Mouse (Mus musculus) limb, embryonic 11.5 days (tissue): ENCODE results near the gene Mob2. TPM values are rescaled to one million over a fixed set of nuclear protein-coding genes. Genes with fewer than 3 reads are reported as not detected.

ENCODE experiments used
- ATAC-seq: fragments of 200-750 bp; cut with Nextera tagmentation; 2 replicates; pipeline ENCODE4 v1.8.0; 2017; ENCODE audit warnings: low read depth; ENCODE audit not compliant: insufficient number of reproducible peaks, low FRiP score, low TSS enrichment
- DNase-seq: peaks from one replicate; pipeline ENCODE4 v3.0.0-alpha.2; 2015; ENCODE audit warnings: low spot score
- H3K27ac ChIP-seq: fragments of 300-500 bp; sonication (generic); replicated peaks from 2 replicates; pipeline ENCODE4 v1.5.1; 2014; ENCODE audit warnings: low read depth, mild to moderate bottlenecking, low read length
- H3K27me3 ChIP-seq: fragments of 300-500 bp; sonication (generic); 2 replicates; pipeline ENCODE4 v1.6.1; 2014; ENCODE audit warnings: mild to moderate bottlenecking, low read length, mixed read lengths; ENCODE audit not compliant: control insufficient read depth, insufficient read depth
- H3K36me3 ChIP-seq: fragments of 300-500 bp; sonication (generic); 2 replicates; pipeline ENCODE4 v1.6.1; 2014; ENCODE audit warnings: mild to moderate bottlenecking, low read length, moderate library complexity, mixed read lengths; ENCODE audit not compliant: control insufficient read depth, insufficient read depth
- H3K4me1 ChIP-seq: fragments of 300-500 bp; sonication (generic); 2 replicates; pipeline ENCODE4 v1.6.1; 2014; ENCODE audit warnings: low read length, mixed read lengths; ENCODE audit not compliant: control insufficient read depth, insufficient read depth
- H3K4me2 ChIP-seq: fragments of 300-500 bp; sonication (generic); 2 replicates; pipeline ENCODE4 v1.6.1; 2014; ENCODE audit warnings: low read depth, mild to moderate bottlenecking, moderate library complexity; ENCODE audit not compliant: severe bottlenecking
- H3K4me3 ChIP-seq: fragments of 300-500 bp; sonication (generic); 2 replicates; pipeline ENCODE4 v1.5.1; 2014; ENCODE audit warnings: low read depth, low read length
- H3K9ac ChIP-seq: fragments of 300-500 bp; sonication (generic); 2 replicates; pipeline ENCODE4 v1.6.1; 2014; ENCODE audit warnings: mild to moderate bottlenecking, low read length
- H3K9me3 ChIP-seq: fragments of 300-500 bp; sonication (generic); 2 replicates; pipeline ENCODE4 v1.6.1; 2016; ENCODE audit warnings: low read length; ENCODE audit not compliant: control insufficient read depth
- WGBS: fragments of 180-500 bp; shearing (Covaris S2); extraction: QIAGEN DNeasy Blood & Tissue Kit; methylation state at CpG from one replicate; pipeline ENCODE4 v1.1.7; 2014; 5-methylcytosine and 5-hydroxymethylcytosine counted together
- polyA plus RNA-seq: library from polyadenylated mRNA; unstranded; fragments of >200 nt; fragmentation: Nextera tagmentation; extraction: Ambion mirVana; gene quantifications from 2 replicates; pipeline ENCODE4 v1.2.1, GENCODE M21; 2014

The Mob2 gene
- polyA plus RNA-seq, 1 experiment from 2014 or later, result 62.7 TPM

GRCm38 (mm10) chr7:142045932-142046331, 14.9 kb downstream of the Mob2 start:
- ATAC-seq (no peak), DNase-seq (no peak)
- H3K27ac ChIP-seq, result no peak overlapping the region
- no peak overlapping the region for H3K9ac ChIP-seq
- H3K4me2 ChIP-seq, result no peak overlapping the region
- no peaks in the 10 kb centered on the region for H3K9me3 ChIP-seq
- WGBS, result 53% methylated on average over 1 of the region's 1 CpGs
- H3K27me3 ChIP-seq, result no peaks in the 10 kb centered on the region
- no peak overlapping the region for H3K4me3 ChIP-seq
- H3K36me3 ChIP-seq, result no peaks in the 10 kb centered on the region
- no peaks in the 10 kb centered on the region for H3K4me1 ChIP-seq

GRCm38 (mm10) chr7:142045344-142045743, 15.5 kb downstream of the Mob2 start:
- H3K9me3 ChIP-seq, result no peaks in the 10 kb centered on the region
- H3K27me3 ChIP-seq, result no peaks in the 10 kb centered on the region
- H3K9ac ChIP-seq, result no peak overlapping the region
- H3K4me1 ChIP-seq, result no peaks in the 10 kb centered on the region
- DNase-seq (no peak), ATAC-seq (no peak)
- H3K4me3 ChIP-seq, result no peak overlapping the region
- H3K36me3 ChIP-seq, result no peaks in the 10 kb centered on the region
- H3K27ac ChIP-seq, result no peak overlapping the region
- H3K4me2 ChIP-seq, result no peak overlapping the region
- WGBS, result 51% methylated on average over 2 of the region's 2 CpGs

GRCm38 (mm10) chr7:142040756-142041155, 20.1 kb downstream of the Mob2 start:
- Histone ChIP-seq H3K4me2 (no peak overlapping the region), H3K4me1 (no peaks in the 10 kb centered on the region), H3K4me3 (no peak overlapping the region), H3K36me3 (no peaks in the 10 kb centered on the region), H3K27ac (no peak overlapping the region), H3K9me3 (no peaks in the 10 kb centered on the region), H3K27me3 (no peaks in the 10 kb centered on the region), H3K9ac (no peak overlapping the region)
- ATAC-seq (no peak), DNase-seq (no peak)
- WGBS, result 92% methylated on average over 3 of the region's 3 CpGs

GRCm38 (mm10) chr7:142037553-142038170, 23.2 kb downstream of the Mob2 start:
- Histone ChIP-seq H3K27me3 (no peaks in the 10 kb centered on the region), H3K4me1 (no peaks in the 10 kb centered on the region), H3K36me3 (no peaks in the 10 kb centered on the region), H3K4me3 (no peak overlapping the region), H3K27ac (no peak overlapping the region), H3K4me2 (no peak overlapping the region), H3K9ac (no peak overlapping the region), H3K9me3 (no peaks in the 10 kb centered on the region)
- WGBS, result 73% methylated on average over 4 of the region's 4 CpGs
- ATAC-seq (no peak), DNase-seq (peak; percentile 47)

GRCm38 (mm10) chr7:142035048-142035811, 25.6 kb downstream of the Mob2 start:
- Histone ChIP-seq H3K36me3 (no peaks in the 10 kb centered on the region), H3K4me2 (no peak overlapping the region), H3K27ac (no peak overlapping the region), H3K27me3 (no peaks in the 10 kb centered on the region), H3K9ac (no peak overlapping the region), H3K4me3 (no peak overlapping the region), H3K4me1 (no peaks in the 10 kb centered on the region), H3K9me3 (no peaks in the 10 kb centered on the region)
- 60% methylated on average over 2 of the region's 2 CpGs for WGBS
- DNase-seq (no peak), ATAC-seq (no peak)

GRCm38 (mm10) chr7:142034198-142034597, 26.7 kb downstream of the Mob2 start:
- no peak overlapping the region for H3K4me3 ChIP-seq
- DNase-seq (no peak), ATAC-seq (no peak)
- H3K27me3 ChIP-seq, result no peaks in the 10 kb centered on the region
- H3K27ac ChIP-seq, result no peak overlapping the region
- WGBS, result 88% methylated on average over 2 of the region's 2 CpGs
- no peak overlapping the region for H3K9ac ChIP-seq
- no peaks in the 10 kb centered on the region for H3K4me1 ChIP-seq
- no peaks in the 10 kb centered on the region for H3K9me3 ChIP-seq
- H3K36me3 ChIP-seq, result no peaks in the 10 kb centered on the region
- H3K4me2 ChIP-seq, result no peak overlapping the region

- Histone ChIP-seq H3K4me3 (no peak overlapping the region), H3K4me1 (no peaks in the 10 kb centered on the region), H3K4me2 (no peak overlapping the region), H3K27me3 (no peaks in the 10 kb centered on the region), H3K9me3 (no peaks in the 10 kb centered on the region), H3K36me3 (no peaks in the 10 kb centered on the region), H3K27ac (no peak overlapping the region), H3K9ac (no peak overlapping the region)
- DNase-seq (no peak), ATAC-seq (no peak)
These were observed 30.8 kb downstream of the Mob2 start for GRCm38 (mm10) chr7:142030073-142030472.

- H3K9me3 ChIP-seq, result no peaks in the 10 kb centered on the region
- no peak overlapping the region for H3K9ac ChIP-seq
- H3K4me2 ChIP-seq, result no peak overlapping the region
- H3K36me3 ChIP-seq, result no peaks in the 10 kb centered on the region
- WGBS, result 53% methylated on average over 4 of the region's 4 CpGs
- no peaks in the 10 kb centered on the region for H3K4me1 ChIP-seq
- DNase-seq (no peak), ATAC-seq (no peak)
- H3K27ac ChIP-seq, result no peak overlapping the region
- no peaks in the 10 kb centered on the region for H3K27me3 ChIP-seq
- H3K4me3 ChIP-seq, result no peak overlapping the region
These were observed 34.9 kb downstream of the Mob2 start for GRCm38 (mm10) chr7:142025926-142026325.
